ENCODE assay signal across 8 mouse cellular contexts in genomic region chr3:36840650-36841555, GRCm38 (mm10). TPM values are rescaled to one million over a fixed set of nuclear protein-coding genes. Genes with fewer than 3 reads are reported as not detected.
A peak's percentile ranks its signal among the peaks of the same experiment; 100 is the strongest.
DNase-seq lines count a peak whose midpoint lies in the region.

No protein-coding gene starts in this region.

- H3K4me1 ChIP-seq in megakaryocyte, embryonic 14.5 days = peaks cover 36% of the 10 kb centered on the region

- H3K9me3 ChIP-seq in megakaryocyte, embryonic 14.5 days = peaks cover 9% of the 10 kb centered on the region

- peaks cover 2% of the 10 kb centered on the region for H3K27me3 ChIP-seq in megakaryocyte, embryonic 14.5 days (replicated peaks)

- H3K4me3 ChIP-seq in megakaryocyte, embryonic 14.5 days (replicated peaks) = peak overlapping the region; percentile 70

- peak; percentile 80 for DNase-seq in ZHBTc4 (ENCODE audit: low read depth, low spot score)
- peak; percentile 49 to 52 for DNase-seq in cerebellum, postnatal 36 days
- peak; percentile 49 for DNase-seq in gastrocnemius, postnatal 10 days
- DNase-seq in induced T-regulatory cell, adult 2 months (ENCODE audit: low read depth) = peak; percentile 86
- peak; percentile 12 to 18 for DNase-seq in left cerebral cortex, adult 8-10 months (ENCODE audit: low spot score in 2 of 2)
- peak; percentile 63 to 72 for DNase-seq in right cerebral cortex, adult 2 months (ENCODE audit: low spot score in 2 of 2)
- peak; percentile 44 for DNase-seq in yolk sac, embryonic 10.5 days (ENCODE audit: low spot score)

- H3K36me3 ChIP-seq in megakaryocyte, embryonic 14.5 days (replicated peaks; ENCODE audit: low read length) = peaks cover 6% of the 10 kb centered on the region

RNA-seq across cellular contexts. Expression of gene 4932438A13Rik, which starts 22.0 kb away (rescaled TPM):
- 10 to 100 TPM; 32.9 to 34.1 TPM for total RNA-seq in gastrocnemius, postnatal 10 days (2021)
- 100 to 1,000 TPM in 3 of 4 experiments, 10 to 100 TPM in 1; 98.9 to 128 (median 113) TPM for total RNA-seq in left cerebral cortex, adult 8-10 months (2022)
- 1.1 TPM in 1 of 2 replicates, not detected in the other for polyA plus RNA-seq in megakaryocyte, embryonic 14.5 days (2012; ENCODE audit: insufficient read depth, low replicate concordance)

Comparison
In these comparisons a context has a peak if more than half of its experiments do, and no peak if none do; other contexts are left out.
1. Peak in every context shown above with its lines: DNase-seq and H3K4me3 ChIP-seq.
2. DNase-seq: peak in every context shown above with its lines; median percentile 86 in induced T-regulatory cell, adult 2 months; 80 in ZHBTc4; 68 in right cerebral cortex, adult 2 months; 50 in cerebellum, postnatal 36 days; 49 in gastrocnemius, postnatal 10 days; 44 in yolk sac, embryonic 10.5 days; 15 in left cerebral cortex, adult 8-10 months.